Mouse (Mus musculus) forebrain, embryonic 16.5 days (tissue): ENCODE data around the gene Col4a1. TPM values are rescaled to one million over a fixed set of nuclear protein-coding genes. Genes with fewer than 3 reads are reported as not detected.

Experiments
- ATAC-seq: fragments of 200-750 bp; cut with Nextera tagmentation; 2 replicates; pipeline ENCODE4 v1.8.0; 2017; ENCODE audit warnings: mild to moderate bottlenecking, moderate library complexity
- H3K27ac ChIP-seq: fragments of 300-500 bp; sonication (generic); 2 replicates; pipeline ENCODE4 v1.5.1; 2014; ENCODE audit warnings: low read length, control low read depth
- H3K27me3 ChIP-seq: fragments of 300-500 bp; sonication (generic); replicated peaks from 2 replicates; pipeline ENCODE4 v1.6.1; 2014; ENCODE audit warnings: low read length; ENCODE audit not compliant: control insufficient read depth, insufficient read depth
- H3K36me3 ChIP-seq: fragments of 300-500 bp; sonication (generic); 2 replicates; pipeline ENCODE4 v1.6.1; 2014; ENCODE audit not compliant: control insufficient read depth, insufficient read depth
- H3K4me1 ChIP-seq: fragments of 300-500 bp; sonication (generic); replicated peaks from 2 replicates; pipeline ENCODE4 v1.6.1; 2014; ENCODE audit warnings: low read length; ENCODE audit not compliant: control insufficient read depth, insufficient read depth
- H3K4me2 ChIP-seq: fragments of 300-500 bp; sonication (generic); 2 replicates; pipeline ENCODE4 v1.6.1; 2014; ENCODE audit warnings: mild to moderate bottlenecking, low read length, control low read depth
- H3K4me3 ChIP-seq: fragments of 300-500 bp; sonication (generic); replicated peaks from 2 replicates; pipeline ENCODE4 v1.5.1; 2014; ENCODE audit warnings: mild to moderate bottlenecking, low read length, control low read depth
- H3K9ac ChIP-seq: fragments of 300-500 bp; sonication (generic); replicated peaks from 2 replicates; pipeline ENCODE4 v1.6.1; 2014; ENCODE audit warnings: low read depth, low read length, control low read depth
- H3K9me3 ChIP-seq: fragments of 300-500 bp; sonication (generic); 2 replicates; pipeline ENCODE4 v1.6.1; 2016; ENCODE audit warnings: low read length; ENCODE audit not compliant: control insufficient read depth
- WGBS: fragments of 180-500 bp; shearing (Covaris S2); extraction: QIAGEN DNeasy Blood & Tissue Kit; methylation state at CpG from one replicate; pipeline ENCODE4 v1.1.7; 2014; 5-methylcytosine and 5-hydroxymethylcytosine counted together
- polyA plus RNA-seq: library from polyadenylated mRNA; unstranded; fragments of >200 nt; fragmentation: Nextera tagmentation; extraction: Ambion mirVana; gene quantifications from 2 replicates; pipeline ENCODE4 v1.2.1, GENCODE M21; 2015

Gene Col4a1
- 69.0 and 90.6 TPM in 2 replicates for polyA plus RNA-seq

- Histone ChIP-seq H3K4me2 (peak within 1 kb of the TSS; percentile 77), H3K27me3 (peaks cover 22% of the 10 kb centered on the region), H3K4me3 (peak within 1 kb of the TSS; percentile 64), H3K27ac (no peak within 1 kb of the TSS; the same call in 1 of the 2 replicates), H3K9ac (peak within 1 kb of the TSS; percentile 71), H3K4me1 (peaks cover 14% of the 10 kb centered on the region), H3K36me3 (no peaks in the 10 kb centered on the region), H3K9me3 (no peaks in the 10 kb centered on the region)
- whole genome bisulfite sequencing = under 1% methylated on average over 79 of the region's 87 CpGs
- ATAC-seq = peak; percentile 88
Measured at GRCm38 (mm10) chr8:11312349-11313175, at the start of gene Col4a1, which contains the start of gene Col4a2. Gene Col4a1 (minus strand): TSS chr8:11312826. Gene Col4a2 (plus strand): TSS chr8:11312805.

- H3K4me2 ChIP-seq = no peak overlapping the region
- H3K36me3 ChIP-seq = no peaks in the 10 kb centered on the region
- H3K4me3 ChIP-seq = no peak overlapping the region
- peak; percentile 52; the same call in 1 of the 2 replicates for ATAC-seq
- 64% methylated on average over 9 of the region's 9 CpGs for WGBS
- H3K4me1 ChIP-seq = peaks cover 14% of the 10 kb centered on the region
- H3K9ac ChIP-seq = no peak overlapping the region
- no peaks in the 10 kb centered on the region for H3K9me3 ChIP-seq
- no peak overlapping the region for H3K27ac ChIP-seq
- no peaks in the 10 kb centered on the region for H3K27me3 ChIP-seq
Measured at GRCm38 (mm10) chr8:11361546-11362277, 49.1 kb upstream of the Col4a1 start.

- no peaks in the 10 kb centered on the region for H3K9me3 ChIP-seq
- no peak overlapping the region for H3K4me3 ChIP-seq
- no peak for ATAC-seq
- H3K9ac ChIP-seq = no peak overlapping the region
- no peak overlapping the region for H3K4me2 ChIP-seq
- peaks cover 14% of the 10 kb centered on the region for H3K4me1 ChIP-seq
- no peaks in the 10 kb centered on the region for H3K36me3 ChIP-seq
- H3K27me3 ChIP-seq = no peaks in the 10 kb centered on the region
- no peak overlapping the region for H3K27ac ChIP-seq
- 92% methylated on average over 5 of the region's 5 CpGs for WGBS
Measured at GRCm38 (mm10) chr8:11359846-11360245, 47.2 kb upstream of the Col4a1 start.

- Histone ChIP-seq H3K9me3 (no peaks in the 10 kb centered on the region), H3K4me1 (peaks cover 10% of the 10 kb centered on the region), H3K4me2 (no peak overlapping the region), H3K4me3 (no peak overlapping the region), H3K27ac (no peak overlapping the region), H3K36me3 (no peaks in the 10 kb centered on the region), H3K9ac (no peak overlapping the region), H3K27me3 (no peaks in the 10 kb centered on the region)
- WGBS = 76% methylated on average over 7 of the region's 7 CpGs
- ATAC-seq = no peak
Measured at GRCm38 (mm10) chr8:11357921-11358436, 45.4 kb upstream of the Col4a1 start.

GRCm38 (mm10) chr8:11356776-11357175, 44.1 kb upstream of the Col4a1 start:
- H3K4me2 ChIP-seq = no peak overlapping the region
- ATAC-seq = no peak
- H3K27ac ChIP-seq = no peak overlapping the region
- no peaks in the 10 kb centered on the region for H3K27me3 ChIP-seq
- H3K36me3 ChIP-seq = no peaks in the 10 kb centered on the region
- no peak overlapping the region for H3K9ac ChIP-seq
- peaks cover under 1% of the 10 kb centered on the region; the same call in 1 of the 2 replicates for H3K4me1 ChIP-seq
- no peaks in the 10 kb centered on the region for H3K9me3 ChIP-seq
- no peak overlapping the region for H3K4me3 ChIP-seq
- 81% methylated on average over 8 of the region's 8 CpGs for WGBS

- Histone ChIP-seq H3K4me3 (no peak overlapping the region), H3K9me3 (no peaks in the 10 kb centered on the region), H3K27ac (no peak overlapping the region), H3K36me3 (no peaks in the 10 kb centered on the region), H3K4me1 (no peaks in the 10 kb centered on the region), H3K9ac (no peak overlapping the region), H3K4me2 (no peak overlapping the region), H3K27me3 (no peaks in the 10 kb centered on the region)
- 97% methylated on average over 3 of the region's 3 CpGs for WGBS
- no peak for ATAC-seq
Measured at GRCm38 (mm10) chr8:11355900-11356299, 43.3 kb upstream of the Col4a1 start.

GRCm38 (mm10) chr8:11354800-11355451, 42.3 kb upstream of the Col4a1 start:
- Histone ChIP-seq H3K9ac (no peak overlapping the region), H3K4me3 (no peak overlapping the region), H3K36me3 (no peaks in the 10 kb centered on the region), H3K4me1 (no peaks in the 10 kb centered on the region), H3K27ac (no peak overlapping the region), H3K4me2 (no peak overlapping the region), H3K9me3 (no peaks in the 10 kb centered on the region), H3K27me3 (no peaks in the 10 kb centered on the region)
- no peak for ATAC-seq
- 92% methylated on average over 8 of the region's 8 CpGs for WGBS

- Histone ChIP-seq H3K36me3 (no peaks in the 10 kb centered on the region), H3K4me3 (no peak overlapping the region), H3K27me3 (no peaks in the 10 kb centered on the region), H3K9me3 (no peaks in the 10 kb centered on the region), H3K27ac (no peak overlapping the region), H3K4me2 (no peak overlapping the region), H3K4me1 (no peaks in the 10 kb centered on the region), H3K9ac (no peak overlapping the region)
- no peak for ATAC-seq
- WGBS = 82% methylated on average over 11 of the region's 11 CpGs
Measured at GRCm38 (mm10) chr8:11352514-11352913, 39.9 kb upstream of the Col4a1 start.

GRCm38 (mm10) chr8:11351355-11351754, 38.7 kb upstream of the Col4a1 start:
- 92% methylated on average over 6 of the region's 6 CpGs for WGBS

More at GRCm38 (mm10) chr8:11351355-11351754, 38.7 kb upstream of the Col4a1 start:
- Histone ChIP-seq H3K4me2 (no peak overlapping the region), H3K27ac (no peak overlapping the region), H3K36me3 (no peaks in the 10 kb centered on the region), H3K4me1 (no peaks in the 10 kb centered on the region), H3K9me3 (no peaks in the 10 kb centered on the region), H3K9ac (no peak overlapping the region), H3K4me3 (no peak overlapping the region), H3K27me3 (no peaks in the 10 kb centered on the region)
- no peak for ATAC-seq
